Mouse (Mus musculus) ES-E14 (cell line): ENCODE measurements at regions not wholly inside any gene's neighbourhood (a gene's known extent, or its start where the extent isn't known, plus 50 kb on each side); places are given as distances from the start of the nearest gene placed in this dataset.

Source experiments
- CHD2 ChIP-seq: IDR thresholded peaks from 2 replicates; pipeline ENCODE4 v1.6.1; 2014; ENCODE audit warnings: mild to moderate bottlenecking, low read depth, low read length, inconsistent platforms
- HCFC1 ChIP-seq: IDR thresholded peaks from 2 replicates; pipeline ENCODE4 v1.6.1; 2012; ENCODE audit warnings: low read length, inconsistent platforms, borderline replicate concordance; ENCODE audit not compliant: insufficient read depth
- MAFK ChIP-seq: IDR thresholded peaks from 2 replicates; pipeline ENCODE4 v1.6.1; 2014; ENCODE audit warnings: mild to moderate bottlenecking, low read depth, low read length, inconsistent platforms; ENCODE audit not compliant: insufficient read depth
- ZC3H11A ChIP-seq: IDR thresholded peaks from 2 replicates; pipeline ENCODE4 v1.6.1; 2012; ENCODE audit warnings: low read depth, mild to moderate bottlenecking, inconsistent platforms, low read length, borderline replicate concordance
- ZNF384 ChIP-seq: IDR thresholded peaks from 2 replicates; pipeline ENCODE4 v1.6.1; 2012; ENCODE audit warnings: low read depth, low read length, inconsistent platforms

DNA sequence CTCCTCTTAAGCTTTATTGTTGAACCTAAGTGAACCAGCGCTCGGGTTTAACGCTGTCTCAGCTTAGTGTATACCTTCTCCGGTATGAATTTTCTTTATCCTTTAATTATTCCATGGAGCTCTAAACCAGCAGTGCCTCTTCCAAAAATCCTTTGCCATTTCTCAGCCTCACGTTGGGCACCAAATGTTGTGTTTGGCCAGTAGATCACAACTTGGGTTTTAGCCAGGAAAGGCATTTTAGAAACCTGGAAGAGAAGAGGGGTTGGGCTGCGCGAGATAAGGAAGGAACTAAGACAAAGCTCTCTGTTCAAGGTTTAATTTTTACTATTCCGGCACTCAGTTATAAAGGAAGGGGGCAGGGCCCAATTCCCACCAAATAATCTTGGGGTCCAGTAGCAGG lies 61.9 kb upstream of the Gm14444 start:
- TF ChIP-seq ZNF384: no peak
- no peak for TF ChIP-seq CHD2
- no peak for TF ChIP-seq MAFK
- no peak for TF ChIP-seq ZC3H11A
- TF ChIP-seq HCFC1: no peak
